Mouse (Mus musculus): ENCODE results near the gene 4930447C04Rik.
A peak's percentile ranks its signal among the peaks of the same experiment; 100 is the strongest.

4930447C04Rik gene

DNA sequence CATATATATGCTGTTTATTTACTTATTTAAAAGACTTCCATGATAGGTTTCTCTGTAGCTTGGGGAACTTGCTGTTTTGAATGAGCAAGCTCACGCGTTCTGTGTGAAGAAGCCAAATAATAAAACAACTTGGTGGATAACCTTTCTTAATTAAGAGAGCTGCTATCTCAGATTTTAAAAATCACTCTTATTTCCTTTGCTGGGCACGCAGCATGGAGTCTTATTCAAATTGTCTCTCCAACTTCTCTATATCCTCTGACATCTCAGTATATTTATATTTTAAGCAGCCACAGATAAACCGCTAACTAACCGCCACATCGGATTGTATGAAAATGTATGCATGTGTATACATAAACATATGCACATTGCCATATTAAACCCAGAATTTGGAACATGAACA lies 1.6 kb upstream of the 4930447C04Rik start:
- DNase-seq: no peak

DNA sequence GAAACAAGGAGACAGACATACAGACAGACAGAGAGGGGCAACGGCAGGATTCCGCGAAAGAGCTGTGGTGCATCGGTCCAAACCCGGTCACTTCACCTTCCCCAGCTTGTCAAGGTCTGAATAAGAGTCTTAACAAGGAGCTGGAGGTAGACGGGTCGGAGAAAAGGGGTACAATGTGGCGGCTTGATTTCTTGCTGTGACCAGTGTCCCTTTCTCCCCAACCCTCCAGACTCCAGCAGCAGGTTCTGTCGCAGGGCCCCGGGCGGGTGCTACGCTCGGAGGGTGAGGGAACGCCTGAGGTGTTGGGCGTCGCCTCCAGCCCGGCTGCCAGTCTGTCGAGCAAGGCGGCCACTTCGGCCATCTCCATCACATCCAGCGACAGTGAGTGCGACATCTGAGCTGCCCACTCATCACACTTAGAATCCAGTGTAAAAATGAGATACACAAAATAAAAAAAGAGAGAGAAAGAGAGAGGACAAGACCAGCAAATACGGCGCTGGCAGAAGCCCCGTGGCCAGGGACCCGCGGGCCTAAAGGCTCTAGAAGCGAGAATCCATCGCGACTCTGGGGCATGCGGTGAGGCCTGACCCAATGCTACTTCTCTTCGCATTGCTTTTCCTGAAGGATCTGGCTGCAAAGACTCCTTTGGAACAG lies 951 bp upstream of the 4930447C04Rik start:
- DNase-seq: no peak

DNA sequence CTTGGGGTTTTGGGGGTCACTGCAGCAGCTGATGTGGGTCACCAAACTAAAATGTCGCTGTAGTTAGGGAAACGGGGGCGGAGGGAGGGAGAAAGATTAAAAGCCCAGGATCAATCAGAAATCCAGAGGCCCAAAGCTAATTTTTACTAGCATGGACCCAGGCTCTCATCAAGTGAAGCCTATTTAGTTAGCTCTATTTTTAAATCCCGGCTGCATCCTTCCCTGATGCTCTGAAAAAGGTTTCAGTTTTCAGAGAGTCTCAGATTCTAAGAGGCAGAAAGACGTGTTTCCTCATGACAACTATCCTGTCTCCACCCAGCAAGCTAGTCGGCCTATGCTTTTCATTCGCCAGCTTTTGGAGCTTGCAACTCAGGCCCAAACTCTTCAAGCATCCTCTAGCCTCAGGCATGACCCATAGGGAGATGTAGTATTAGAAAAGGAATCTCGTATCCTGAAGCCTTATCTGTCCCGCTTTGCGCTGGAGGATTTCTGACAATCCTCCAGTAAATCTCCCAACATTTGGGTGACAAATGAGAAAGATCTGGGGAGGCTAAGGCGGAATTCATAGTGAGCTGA lies 336 bp upstream of the 4930447C04Rik start:
- DNase-seq: no peak

DNA sequence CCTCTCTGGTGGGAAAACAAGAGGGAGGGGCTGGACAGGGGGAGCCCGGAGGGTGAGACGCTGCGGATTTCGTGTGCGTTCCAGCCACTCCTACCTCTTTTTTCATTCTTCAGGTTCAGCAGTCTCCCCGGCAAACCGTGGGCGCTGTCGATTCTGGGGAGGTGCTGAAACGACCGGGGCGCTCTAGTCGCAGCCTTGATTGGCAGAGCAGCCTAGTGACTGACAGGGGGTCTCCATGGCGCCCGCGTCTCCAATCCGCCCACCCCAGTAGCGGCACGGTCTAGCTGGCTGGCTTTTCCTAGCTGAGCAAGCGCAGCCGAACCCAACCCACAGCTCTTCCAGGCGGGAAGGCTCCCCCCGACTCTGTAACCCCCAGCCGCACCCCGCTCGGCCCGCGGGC lies 958 bp downstream of the 4930447C04Rik start, which contains the start of gene Six6:
Gene Six6 (plus strand): TSS at position 277 of the 400 bp plus-strand sequence.
- DNase-seq: no peak

DNA sequence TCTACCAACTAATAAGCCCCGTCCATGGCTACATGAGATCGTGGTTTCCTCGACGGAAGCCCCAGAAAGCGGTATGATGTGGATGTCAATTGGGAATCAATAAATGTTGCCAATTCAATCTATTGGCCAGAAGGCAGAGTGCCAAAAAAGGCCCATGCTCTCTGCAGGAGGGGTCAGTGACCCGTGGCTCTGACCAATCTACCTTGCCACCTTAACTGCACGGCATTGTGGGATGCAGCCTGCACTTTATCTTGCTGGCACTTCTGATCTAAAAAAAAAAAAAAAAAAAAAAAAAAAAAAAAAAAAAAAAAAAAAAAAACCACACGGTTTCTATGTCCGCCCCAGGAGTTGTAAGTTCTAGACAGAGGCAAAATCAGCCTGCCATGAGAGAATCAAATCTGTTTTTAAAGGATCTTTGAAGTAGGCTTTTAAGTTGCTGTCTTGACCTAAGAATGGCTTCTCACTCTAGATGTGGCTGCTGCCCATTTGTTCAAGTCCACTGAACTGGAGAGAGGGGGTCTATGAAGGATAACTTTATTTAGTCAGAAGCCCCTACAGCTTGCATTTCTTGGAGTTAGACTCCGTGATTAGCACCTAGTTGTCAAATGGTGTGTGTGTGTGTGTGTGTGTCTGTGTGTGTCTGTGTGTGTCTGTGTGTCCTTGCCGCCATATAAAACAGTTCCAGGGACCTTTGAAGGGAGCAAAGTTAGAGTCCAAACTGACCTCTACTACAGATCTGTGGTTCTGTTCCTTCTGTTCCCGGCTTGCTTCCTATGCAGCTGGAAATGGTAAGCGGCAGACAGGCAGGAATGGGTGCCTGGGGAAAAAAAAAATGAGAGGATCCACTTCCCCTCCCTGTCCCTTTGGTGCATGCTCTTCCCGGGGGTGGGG lies 1.7 kb downstream of the 4930447C04Rik start:
- no peak for DNase-seq

DNA sequence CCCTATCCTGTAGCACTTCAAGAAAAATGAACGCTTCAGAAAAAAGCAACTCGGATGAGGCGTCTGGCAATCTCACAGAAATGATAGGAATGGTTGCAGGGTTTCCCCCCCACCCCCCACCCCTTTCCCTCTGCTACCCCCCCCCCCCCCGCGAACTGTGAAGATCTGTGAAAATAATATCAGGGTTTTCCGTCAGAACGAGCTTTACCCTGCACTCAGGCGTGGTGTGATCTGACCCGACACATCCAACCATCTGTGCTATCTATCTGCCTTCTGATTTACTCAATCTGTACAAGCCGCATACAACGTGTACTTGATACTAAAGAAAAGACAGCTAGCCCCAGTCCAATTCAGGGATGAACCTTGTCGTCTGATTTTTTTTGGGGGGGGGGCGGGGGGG lies 2.4 kb downstream of the 4930447C04Rik start:
- DNase-seq: no peak

DNA sequence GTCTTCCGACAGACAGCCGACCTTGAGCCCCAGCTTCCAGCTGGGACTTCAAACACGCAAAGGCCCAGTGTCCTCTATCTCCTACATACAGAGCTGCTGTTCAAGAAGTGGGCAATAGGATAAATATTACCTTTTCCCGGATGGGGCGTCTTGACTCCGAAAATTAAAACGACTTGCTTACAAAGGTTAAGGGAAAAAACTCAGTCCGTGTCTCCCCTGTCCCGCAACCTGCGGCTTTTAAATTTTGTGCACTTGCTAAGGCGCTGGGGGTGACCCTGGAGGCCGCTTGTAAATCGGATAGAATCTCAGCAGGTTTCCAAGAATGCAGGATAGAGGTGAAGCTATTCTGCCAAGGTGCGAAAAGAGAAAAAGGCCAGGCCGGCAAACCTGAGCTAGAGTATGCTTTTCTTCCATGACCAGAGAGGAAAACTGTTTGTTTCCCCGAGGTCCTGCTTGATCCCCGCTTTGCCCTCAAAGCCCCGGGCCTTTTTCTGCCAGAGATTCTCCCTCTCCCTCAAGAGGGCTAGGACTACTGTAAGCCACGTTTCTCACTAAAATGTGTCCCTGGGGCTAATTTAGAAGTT lies 2.9 kb downstream of the 4930447C04Rik start:
- DNase-seq: no peak

DNA sequence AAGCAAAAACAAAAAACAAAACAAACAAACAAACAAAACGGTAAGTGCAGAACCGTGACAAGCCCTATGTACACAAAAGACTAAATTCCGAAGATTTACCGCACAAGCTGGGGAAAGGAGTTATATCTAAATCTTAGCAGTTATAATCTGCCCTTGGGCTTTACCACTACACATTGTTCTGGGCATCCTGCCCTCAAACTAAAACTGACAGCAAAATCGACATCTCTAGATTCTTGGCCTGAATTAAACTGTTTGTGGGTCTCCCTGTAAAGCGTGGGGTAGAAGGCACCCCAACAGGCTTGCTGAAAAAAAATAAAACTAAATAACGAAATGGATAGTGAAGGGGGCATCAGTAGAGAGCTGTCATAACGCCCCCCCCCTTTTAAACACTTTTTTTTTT lies 3.8 kb downstream of the 4930447C04Rik start:
- no peak for DNase-seq

DNA sequence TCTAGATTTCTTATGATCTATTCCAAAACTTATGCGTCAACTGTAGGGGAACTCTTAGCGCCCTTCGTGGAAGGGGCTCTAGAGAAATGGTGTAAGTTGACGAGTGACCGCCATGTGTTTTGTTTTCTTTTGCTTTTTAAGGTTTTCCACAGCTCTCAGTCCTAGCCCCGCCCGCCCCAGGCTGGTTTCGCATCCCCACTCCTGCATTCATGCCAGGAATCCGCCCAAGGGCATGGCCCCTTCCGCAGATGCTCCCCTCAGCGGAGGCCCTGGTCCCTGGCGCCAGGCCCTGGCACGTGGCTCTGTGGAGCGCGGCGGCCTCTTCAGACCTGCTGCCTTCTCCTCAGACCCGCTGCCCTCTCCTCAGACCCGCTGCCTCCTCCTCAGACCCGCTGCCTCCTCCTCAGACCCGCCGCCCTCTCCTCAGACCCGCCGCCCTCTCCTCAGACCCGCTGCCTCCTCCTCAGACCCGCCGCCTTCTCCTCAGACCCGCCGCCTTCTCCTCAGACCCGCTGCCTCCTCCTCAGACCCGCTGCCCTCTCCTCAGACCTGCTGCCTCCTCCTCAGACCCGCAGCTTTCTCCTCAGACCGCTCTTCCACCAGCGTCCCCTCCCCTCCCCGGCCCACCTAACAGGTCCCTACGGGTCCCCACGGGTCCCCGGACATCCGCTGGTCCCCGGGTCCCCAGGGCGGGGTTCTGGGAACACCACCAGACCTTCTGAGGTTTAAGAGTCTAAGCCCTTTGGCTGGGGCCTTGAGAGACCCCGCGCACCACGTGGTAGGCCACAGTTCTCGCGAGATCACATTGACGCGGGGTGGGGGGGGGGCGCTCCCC lies 23.2 kb downstream of the 4930447C04Rik start:
- no peak for DNase-seq

DNA sequence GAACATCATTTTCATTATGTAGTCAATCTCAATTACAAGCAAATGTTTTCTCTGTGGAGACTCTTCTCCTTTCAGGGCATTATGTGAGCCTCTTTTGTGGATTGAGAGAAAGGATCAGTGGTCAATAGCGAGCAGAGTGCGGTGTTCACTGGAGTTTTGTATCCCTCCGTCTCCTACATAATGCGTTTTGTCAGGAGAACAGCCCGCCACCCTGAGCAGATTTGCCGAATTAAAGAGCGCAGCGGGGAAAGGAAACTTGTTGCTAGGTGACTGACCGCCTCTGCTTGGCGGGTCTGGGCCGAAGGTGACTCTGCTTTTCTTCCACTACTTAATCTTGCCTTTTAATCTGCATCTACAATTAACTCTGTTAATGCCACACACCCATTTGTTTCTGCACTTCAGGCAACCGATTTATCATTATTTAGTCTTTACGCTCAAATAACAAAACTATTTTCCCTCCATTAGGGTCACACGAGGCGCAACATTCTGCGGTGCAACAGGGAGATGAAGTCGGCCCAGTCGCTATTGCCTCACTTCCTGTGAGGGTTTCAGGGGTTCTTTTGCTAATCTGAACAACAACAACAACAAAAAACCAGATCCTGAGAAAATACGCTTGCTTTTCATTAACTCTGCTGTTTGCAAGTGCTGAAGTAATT lies 86.1 kb downstream of the 4930447C04Rik start:
- no peak for DNase-seq

DNA sequence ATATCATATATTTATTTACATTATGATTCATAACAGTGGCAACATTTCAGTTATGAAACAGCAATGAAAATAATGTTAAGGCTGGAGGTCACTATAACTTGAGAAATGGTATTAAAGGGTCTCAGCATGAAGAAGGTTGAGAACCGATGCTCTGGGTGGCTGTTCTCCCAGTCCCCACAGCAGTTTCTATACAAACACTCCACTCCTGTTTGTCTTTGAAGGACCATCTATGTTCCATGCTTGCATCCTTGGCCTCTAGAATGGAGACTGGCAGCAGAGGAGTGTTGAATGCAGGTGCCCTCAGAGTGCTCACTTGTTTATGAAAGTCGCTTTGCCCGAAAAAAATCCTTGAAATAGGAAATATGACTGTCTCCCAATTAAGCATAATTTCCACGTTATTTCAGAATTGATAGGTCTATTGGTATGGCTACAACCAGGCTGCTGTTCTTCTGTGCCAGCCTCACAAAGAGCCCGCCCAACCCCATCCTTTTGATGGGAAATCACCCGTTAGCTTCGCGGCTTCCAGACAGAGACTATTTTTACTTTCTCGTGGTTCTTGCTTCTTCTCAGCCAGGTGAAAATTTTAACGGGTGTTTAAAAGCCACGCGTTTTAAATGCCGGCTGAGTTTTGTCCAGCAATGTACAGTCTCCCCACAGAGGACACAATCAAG lies 87.0 kb downstream of the 4930447C04Rik start:
- DNase-seq: no peak

DNA sequence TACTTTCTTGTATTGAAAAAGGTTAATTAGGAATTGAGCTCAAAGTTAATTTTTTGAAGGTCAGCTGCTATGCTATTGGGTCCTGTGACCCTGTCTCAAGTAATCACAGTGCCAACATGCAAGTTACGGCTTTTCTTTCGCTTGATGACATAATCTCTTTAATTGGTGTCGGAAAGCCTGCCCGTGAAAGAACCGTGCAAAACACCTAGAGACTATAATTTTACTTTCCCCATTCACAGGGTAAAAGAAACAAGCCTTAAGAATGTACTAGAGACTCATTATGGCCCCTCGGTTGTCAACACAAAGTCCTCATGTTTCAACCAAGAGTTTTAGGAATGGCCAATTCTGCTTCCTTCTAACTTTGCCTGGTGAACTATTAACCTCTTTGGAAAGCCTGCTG lies 88.3 kb downstream of the 4930447C04Rik start:
- no peak for DNase-seq

DNA sequence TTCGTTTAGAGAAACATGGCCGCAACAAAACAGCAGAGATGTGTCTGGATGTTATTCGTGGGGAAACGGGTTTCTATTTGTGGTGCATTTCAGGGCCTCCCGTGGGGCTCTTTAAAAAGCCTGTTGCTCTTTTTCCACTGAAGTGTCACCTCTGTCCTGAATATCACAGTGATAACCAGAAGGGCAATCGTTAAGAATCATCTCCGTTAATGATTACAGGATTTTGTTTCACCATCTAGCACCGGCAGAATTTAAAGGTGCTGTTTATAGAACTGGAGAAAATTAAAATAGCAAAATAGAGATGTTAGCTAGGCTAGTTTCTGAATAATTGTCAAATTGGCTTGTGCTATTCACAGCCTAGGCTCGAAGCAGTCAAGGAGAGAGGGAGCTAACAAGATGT lies 90.4 kb downstream of the 4930447C04Rik start:
- DNase-seq: no peak

DNA sequence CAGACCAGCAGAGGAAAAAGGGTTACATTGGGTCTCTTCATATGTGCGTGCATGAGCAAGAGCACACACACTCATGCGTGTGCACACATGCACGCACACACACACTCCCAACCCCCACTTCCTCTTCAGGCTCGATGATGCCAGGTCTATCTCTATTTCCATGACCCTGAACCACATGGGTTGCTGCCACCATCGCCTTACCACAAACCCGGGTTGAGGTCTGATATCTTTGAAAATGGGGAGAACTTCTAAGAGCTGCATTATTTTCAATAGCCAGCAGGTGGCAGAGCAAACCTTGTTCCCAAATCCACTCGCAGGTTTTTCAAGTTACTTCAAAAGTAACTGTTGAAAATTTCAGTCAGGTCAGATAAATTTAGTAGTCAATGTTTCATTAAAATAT lies 92.8 kb downstream of the 4930447C04Rik start:
- DNase-seq: peak in 1 of 2 experiments; percentile 30

DNA sequence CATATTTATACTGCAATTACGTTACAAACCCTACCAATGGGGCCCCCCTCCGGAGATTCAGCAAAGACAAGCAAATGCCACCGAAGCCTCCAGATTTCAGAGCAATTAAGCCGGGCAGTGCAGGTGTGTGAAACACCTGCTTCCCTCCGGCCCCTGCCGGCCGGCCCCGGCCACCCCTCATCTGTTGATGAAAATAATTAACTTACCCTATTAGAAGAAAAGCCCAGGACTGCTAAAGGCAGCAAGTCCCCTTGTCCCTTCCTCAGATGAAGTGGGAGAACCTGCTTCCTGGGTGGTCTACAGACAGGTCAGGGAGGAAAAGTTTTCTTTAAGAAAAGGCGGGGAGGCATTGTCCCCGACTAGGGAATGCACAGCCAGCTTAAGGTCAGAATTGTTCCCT lies 94.6 kb downstream of the 4930447C04Rik start:
- DNase-seq: no peak

DNA sequence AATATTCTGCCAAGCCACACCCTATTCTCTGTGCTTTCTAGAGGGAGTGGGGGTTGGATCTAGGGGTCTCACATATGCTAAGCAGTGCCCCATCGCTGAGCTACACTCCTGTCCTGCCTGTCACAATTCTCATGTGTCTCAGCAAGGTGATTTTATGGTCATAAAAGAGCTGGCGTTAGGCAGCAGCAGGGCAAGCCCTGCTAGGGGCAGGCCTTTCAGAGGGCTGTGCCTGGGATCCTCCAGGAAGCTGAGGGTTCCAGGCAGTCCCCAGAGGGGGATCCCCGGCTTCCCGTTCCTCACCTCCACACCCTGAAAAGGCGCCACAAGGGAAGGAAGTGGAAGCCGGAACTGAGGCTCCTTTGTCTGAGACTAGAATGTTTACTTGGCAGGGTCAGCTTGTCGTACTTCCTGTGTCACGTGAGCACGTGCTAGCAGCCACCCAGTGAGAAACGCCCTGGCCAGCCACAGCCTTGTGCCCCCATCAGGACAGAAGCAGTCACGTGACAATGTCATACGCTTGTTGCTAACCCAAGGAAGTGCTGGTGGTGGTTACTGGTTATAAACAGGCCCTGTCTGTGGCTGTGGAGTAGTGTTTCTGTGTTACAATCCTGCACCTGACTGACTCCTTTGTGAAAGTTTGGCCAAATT lies 96.5 kb downstream of the 4930447C04Rik start:
- no peak for DNase-seq

DNA sequence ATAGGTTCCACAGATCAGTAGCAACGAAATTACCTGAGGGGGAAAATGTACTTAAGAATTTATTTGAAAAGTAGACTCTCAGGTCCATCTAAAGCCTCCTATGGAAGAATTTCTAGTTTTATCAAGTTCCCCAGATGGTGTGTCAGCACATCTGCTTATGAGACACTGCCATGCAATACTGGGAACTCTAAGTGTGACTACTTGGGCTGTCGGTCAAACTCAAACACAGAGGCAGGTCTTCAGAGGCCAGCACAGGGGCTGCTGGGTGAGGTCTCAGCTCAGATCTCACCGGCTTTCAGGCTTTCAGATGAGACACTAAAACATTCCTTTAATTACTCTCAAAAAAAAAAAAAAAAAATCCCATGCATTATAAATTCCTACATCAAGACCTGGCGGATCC lies 97.0 kb downstream of the 4930447C04Rik start:
- no peak for DNase-seq

DNA sequence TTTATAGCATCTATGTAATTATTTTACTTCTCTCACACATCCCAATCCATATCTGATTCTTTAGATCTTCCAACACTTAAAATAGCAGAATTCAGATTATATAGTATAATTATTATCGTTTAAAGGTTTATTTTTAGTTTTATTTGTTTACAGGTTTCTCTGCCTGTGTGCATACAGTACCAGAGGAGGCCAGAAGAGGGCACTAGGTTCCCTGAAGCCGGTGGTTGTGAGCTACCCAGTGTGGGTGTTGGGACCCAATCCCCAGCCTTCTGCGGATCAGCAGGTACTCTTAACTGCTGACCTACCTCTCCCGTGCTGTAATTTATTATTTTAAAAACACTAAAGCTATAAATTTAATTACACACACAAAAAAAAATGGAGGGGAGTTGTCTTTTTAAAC lies 97.4 kb downstream of the 4930447C04Rik start:
- no peak for DNase-seq

DNA sequence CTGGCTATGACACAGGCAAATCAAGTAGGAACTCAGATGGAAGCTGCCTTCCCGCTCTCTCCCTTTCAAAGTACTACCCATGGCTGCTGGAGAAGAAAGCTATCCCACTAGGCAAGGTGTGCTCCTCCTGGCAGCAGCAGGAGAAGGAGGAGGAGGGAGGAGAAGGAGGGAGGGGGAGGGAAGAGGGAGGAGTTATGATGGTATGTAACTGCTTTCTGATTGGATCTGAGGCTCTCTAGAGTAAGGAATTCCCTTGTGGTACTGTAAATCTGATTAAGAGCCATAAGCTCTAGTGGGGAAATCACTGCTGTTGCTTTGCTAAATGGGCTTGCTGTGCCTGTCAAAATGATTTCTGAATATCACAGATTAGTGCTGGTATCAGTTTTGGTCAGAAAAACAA lies 99.1 kb downstream of the 4930447C04Rik start:
- no peak for DNase-seq

DNA sequence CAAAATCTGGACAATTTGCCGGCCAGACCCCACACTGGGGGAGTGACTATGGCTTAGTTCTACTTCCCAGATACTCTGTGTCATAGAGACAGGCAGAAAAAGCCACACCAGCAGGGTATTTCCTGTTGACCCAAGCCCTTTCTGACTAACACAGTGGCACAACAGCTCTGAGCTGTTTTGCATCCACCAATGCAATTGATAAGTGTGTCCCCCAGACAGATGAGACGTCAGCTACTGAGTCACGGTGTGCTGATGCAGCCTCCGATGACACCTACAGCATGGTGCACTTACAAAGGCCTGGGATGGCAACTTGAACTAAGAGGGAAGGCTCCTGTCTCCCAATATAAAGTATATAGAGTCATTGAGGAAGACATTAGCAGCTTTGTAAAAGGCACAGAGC lies 103.3 kb downstream of the 4930447C04Rik start:
- DNase-seq: no peak

DNA sequence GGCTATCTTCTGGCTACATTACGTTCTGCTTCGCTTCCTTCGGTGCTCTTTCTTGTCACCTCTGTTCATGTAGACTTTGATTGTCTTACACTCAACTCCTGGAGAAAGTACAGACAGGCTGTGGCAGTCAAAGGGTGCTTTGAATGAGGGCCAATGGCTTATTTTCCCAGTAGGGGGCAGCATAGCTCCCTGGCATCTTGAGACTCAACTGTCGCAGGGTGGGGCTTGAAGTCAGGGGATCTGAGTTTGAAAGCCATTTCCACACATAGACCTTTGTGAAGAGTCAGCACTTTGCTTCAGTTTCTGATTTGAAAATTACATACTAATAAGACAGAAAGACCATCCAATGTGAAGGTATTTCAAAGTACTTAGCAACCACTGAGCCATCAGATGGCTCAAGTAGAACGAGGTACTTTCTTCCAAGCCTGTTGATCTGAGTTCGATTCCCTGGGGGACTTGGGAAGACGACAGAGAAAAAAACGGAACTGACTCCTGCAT lies 105.0 kb downstream of the 4930447C04Rik start:
- DNase-seq: no peak

All from cerebellum, postnatal 36 days (tissue).